Mouse (Mus musculus) hindbrain, postnatal 0 days (tissue): ENCODE measurements around the gene Itgb6. TPM values are rescaled to one million over a fixed set of nuclear protein-coding genes. Genes with fewer than 3 reads are reported as not detected.

Source experiments
- ATAC-seq: fragments of 200-750 bp; cut with Nextera tagmentation; 2 replicates; pipeline ENCODE4 v1.8.0; 2017; ENCODE audit warnings: mild to moderate bottlenecking, moderate TSS enrichment, moderate library complexity
- DNase-seq: peaks from one replicate; pipeline ENCODE4 v3.0.0-alpha.2; 2015; ENCODE audit warnings: low spot score
- H3K27ac ChIP-seq: fragments of 300-500 bp; sonication (generic); 2 replicates; pipeline ENCODE4 v1.5.1; 2014; ENCODE audit warnings: mild to moderate bottlenecking
- H3K27me3 ChIP-seq: fragments of 300-500 bp; sonication (generic); 2 replicates; pipeline ENCODE4 v1.6.1; 2014; ENCODE audit warnings: low read length, mixed read lengths; ENCODE audit not compliant: insufficient read depth
- H3K36me3 ChIP-seq: fragments of 300-500 bp; sonication (generic); 2 replicates; pipeline ENCODE4 v1.6.1; 2014; ENCODE audit warnings: low read length, mixed read lengths; ENCODE audit not compliant: insufficient read depth
- H3K4me1 ChIP-seq: fragments of 300-500 bp; sonication (generic); 2 replicates; pipeline ENCODE4 v1.6.1; 2014; ENCODE audit warnings: antibody characterized with exemption, low read length, mixed read lengths; ENCODE audit not compliant: insufficient read depth
- H3K4me2 ChIP-seq: fragments of 300-500 bp; sonication (generic); 2 replicates; pipeline ENCODE4 v1.6.1; 2014; ENCODE audit warnings: low read depth, mild to moderate bottlenecking, low read length, moderate library complexity, mixed read lengths
- H3K4me3 ChIP-seq: fragments of 300-500 bp; sonication (generic); 2 replicates; pipeline ENCODE4 v1.5.1; 2014; ENCODE audit warnings: low read length
- H3K9ac ChIP-seq: fragments of 300-500 bp; sonication (generic); replicated peaks from 2 replicates; pipeline ENCODE4 v1.6.1; 2014; ENCODE audit warnings: mild to moderate bottlenecking, low read length, moderate library complexity, mixed read lengths
- H3K9me3 ChIP-seq: fragments of 300-500 bp; sonication (generic); 2 replicates; pipeline ENCODE4 v1.6.1; 2016; ENCODE audit warnings: low read length, mixed read lengths
- CTCF ChIP-seq: IDR thresholded peaks from 2 replicates; pipeline ENCODE4 v1.5.1; 2016; ENCODE audit warnings: antibody characterized with exemption, control low read depth, low read depth
- WGBS: fragments of 180-500 bp; shearing (Covaris S2); extraction: QIAGEN DNeasy Blood & Tissue Kit; methylation state at CpG from one replicate; pipeline ENCODE4 v1.1.7; 2014; 5-methylcytosine and 5-hydroxymethylcytosine counted together
- polyA plus RNA-seq: library from polyadenylated mRNA; unstranded; fragments of >200 nt; fragmentation: Nextera tagmentation; extraction: Ambion mirVana; gene quantifications from 2 replicates; pipeline ENCODE4 v1.2.1, GENCODE M21; 2015
- total RNA-seq: library from RNA; depleted of rRNA; stranded (reverse); fragments of >200 nt; gene quantifications from 2 replicates; pipeline ENCODE4 v1.2.3, GENCODE M21; 2014

The Itgb6 gene
- total and polyA plus RNA-seq, 2 experiments from 2014 or later: 0.05 to 0.08 TPM

GRCm38 (mm10) chr2:60706866-60707265, 15.6 kb downstream of the Itgb6 start:
- Histone ChIP-seq H3K4me1 (no peaks in the 10 kb centered on the region), H3K36me3 (no peaks in the 10 kb centered on the region), H3K27me3 (no peaks in the 10 kb centered on the region), H3K4me3 (no peak overlapping the region), H3K27ac (no peak overlapping the region), H3K9me3 (no peaks in the 10 kb centered on the region), H3K9ac (no peak overlapping the region), H3K4me2 (no peak overlapping the region)
- WGBS: 84% methylated on average over 3 of the region's 3 CpGs
- ATAC-seq (no peak), DNase-seq (no peak)
- TF ChIP-seq CTCF: no peak

- Histone ChIP-seq H3K27ac (no peak overlapping the region), H3K36me3 (no peaks in the 10 kb centered on the region), H3K4me2 (no peak overlapping the region), H3K27me3 (no peaks in the 10 kb centered on the region), H3K4me3 (no peak overlapping the region), H3K9me3 (no peaks in the 10 kb centered on the region), H3K9ac (no peak overlapping the region), H3K4me1 (no peaks in the 10 kb centered on the region)
- DNase-seq (no peak), ATAC-seq (no peak)
- TF ChIP-seq CTCF: no peak
- 93% methylated on average over 8 of the region's 8 CpGs for WGBS
These were observed 17.0 kb downstream of the Itgb6 start for GRCm38 (mm10) chr2:60705426-60705825.

- 73% methylated on average over 4 of the region's 4 CpGs for WGBS
- ATAC-seq (no peak), DNase-seq (no peak)
- no peak overlapping the region for H3K4me3 ChIP-seq
- H3K27me3 ChIP-seq: no peaks in the 10 kb centered on the region
- no peaks in the 10 kb centered on the region for H3K9me3 ChIP-seq
- H3K4me1 ChIP-seq: no peaks in the 10 kb centered on the region
- TF ChIP-seq CTCF: no peak
- H3K27ac ChIP-seq: no peak overlapping the region
- no peak overlapping the region for H3K9ac ChIP-seq
- H3K4me2 ChIP-seq: no peak overlapping the region
- no peaks in the 10 kb centered on the region for H3K36me3 ChIP-seq
These were observed 19.1 kb downstream of the Itgb6 start for GRCm38 (mm10) chr2:60703315-60703714.

- H3K9ac ChIP-seq: no peak overlapping the region
- no peak overlapping the region for H3K4me2 ChIP-seq
- DNase-seq: no peak
- H3K4me3 ChIP-seq: no peak overlapping the region
- no peaks in the 10 kb centered on the region for H3K36me3 ChIP-seq
- H3K9me3 ChIP-seq: no peaks in the 10 kb centered on the region
- TF ChIP-seq CTCF: no peak
- H3K27ac ChIP-seq: no peak overlapping the region
- ATAC-seq: no peak
- 84% methylated on average over 4 of the region's 4 CpGs for whole genome bisulfite sequencing
- H3K4me1 ChIP-seq: no peaks in the 10 kb centered on the region
- H3K27me3 ChIP-seq: no peaks in the 10 kb centered on the region
These were observed 21.5 kb downstream of the Itgb6 start for GRCm38 (mm10) chr2:60700956-60701355.

GRCm38 (mm10) chr2:60700013-60700412, 22.4 kb downstream of the Itgb6 start:
- Histone ChIP-seq H3K36me3 (no peaks in the 10 kb centered on the region), H3K27me3 (no peaks in the 10 kb centered on the region), H3K9me3 (no peaks in the 10 kb centered on the region), H3K4me2 (no peak overlapping the region), H3K9ac (no peak overlapping the region), H3K4me3 (no peak overlapping the region), H3K4me1 (no peaks in the 10 kb centered on the region), H3K27ac (no peak overlapping the region)
- WGBS: 91% methylated on average over 3 of the region's 3 CpGs
- no peak for ATAC-seq
- TF ChIP-seq CTCF: no peak
- no peak for DNase-seq

- ATAC-seq: no peak
- H3K4me1 ChIP-seq: no peaks in the 10 kb centered on the region
- no peaks in the 10 kb centered on the region for H3K27me3 ChIP-seq
- no peak overlapping the region for H3K4me2 ChIP-seq
- DNase-seq: no peak
- no peak for TF ChIP-seq CTCF
- 81% methylated on average over 3 of the region's 3 CpGs for WGBS
- no peak overlapping the region for H3K9ac ChIP-seq
- no peaks in the 10 kb centered on the region for H3K9me3 ChIP-seq
- no peak overlapping the region for H3K27ac ChIP-seq
- no peaks in the 10 kb centered on the region for H3K36me3 ChIP-seq
- H3K4me3 ChIP-seq: no peak overlapping the region
These were observed 22.9 kb downstream of the Itgb6 start for GRCm38 (mm10) chr2:60699591-60699990.

GRCm38 (mm10) chr2:60698155-60698554, 24.3 kb downstream of the Itgb6 start:
- Histone ChIP-seq H3K27ac (no peak overlapping the region), H3K9ac (no peak overlapping the region), H3K4me3 (no peak overlapping the region), H3K27me3 (no peaks in the 10 kb centered on the region), H3K9me3 (no peaks in the 10 kb centered on the region), H3K4me2 (no peak overlapping the region), H3K4me1 (no peaks in the 10 kb centered on the region), H3K36me3 (no peaks in the 10 kb centered on the region)
- TF ChIP-seq CTCF: no peak
- ATAC-seq (no peak), DNase-seq (no peak)
- WGBS: 62% methylated on average over 1 of the region's 1 CpGs
